Mouse (Mus musculus): ENCODE data around the gene Ahcyl2.

The Ahcyl2 gene

GRCm38 (mm10) chr6:29914136-29914535, 146.3 kb downstream of the Ahcyl2 start:
- DNase-seq (ENCODE audit: low spot score), result no peak

GRCm38 (mm10) chr6:29915836-29916235, 148.0 kb downstream of the Ahcyl2 start:
- no peak for DNase-seq (ENCODE audit: low spot score)

GRCm38 (mm10) chr6:29916530-29917382, 148.9 kb downstream of the Ahcyl2 start, which contains the start of gene Strip2:
Gene Strip2 (plus strand): TSS chr6:29917012.
- DNase-seq (ENCODE audit: low spot score), result peak; percentile 75

- DNase-seq (ENCODE audit: low spot score), result no peak
These were observed 149.5 kb downstream of the Ahcyl2 start for GRCm38 (mm10) chr6:29917383-29917720.

GRCm38 (mm10) chr6:29917947-29918346, 150.1 kb downstream of the Ahcyl2 start:
- no peak for DNase-seq (ENCODE audit: low spot score)

GRCm38 (mm10) chr6:29923501-29923900, 155.7 kb downstream of the Ahcyl2 start:
- DNase-seq (ENCODE audit: low spot score), result no peak

- DNase-seq (ENCODE audit: low spot score), result no peak
These were observed 157.9 kb downstream of the Ahcyl2 start for GRCm38 (mm10) chr6:29925594-29926219.

GRCm38 (mm10) chr6:29930087-29930486, 162.3 kb downstream of the Ahcyl2 start:
- DNase-seq (ENCODE audit: low spot score), result no peak

- no peak for DNase-seq (ENCODE audit: low spot score)
These were observed 162.9 kb downstream of the Ahcyl2 start for GRCm38 (mm10) chr6:29930665-29931064.

- DNase-seq (ENCODE audit: low spot score), result no peak
These were observed 163.4 kb downstream of the Ahcyl2 start for GRCm38 (mm10) chr6:29931181-29931580.

- DNase-seq (ENCODE audit: low spot score), result no peak
These were observed 167.9 kb downstream of the Ahcyl2 start for GRCm38 (mm10) chr6:29935741-29936140.

- DNase-seq (ENCODE audit: low spot score), result no peak
These were observed 172.6 kb downstream of the Ahcyl2 start for GRCm38 (mm10) chr6:29940428-29940827.

GRCm38 (mm10) chr6:29941036-29941435, 173.2 kb downstream of the Ahcyl2 start:
- DNase-seq (ENCODE audit: low spot score), result no peak

- DNase-seq (ENCODE audit: low spot score), result no peak
These were observed 176.7 kb downstream of the Ahcyl2 start for GRCm38 (mm10) chr6:29944465-29944864.

GRCm38 (mm10) chr6:29946568-29946967, 178.8 kb downstream of the Ahcyl2 start:
- no peak for DNase-seq (ENCODE audit: low spot score)

- DNase-seq (ENCODE audit: low spot score), result no peak
These were observed 180.0 kb downstream of the Ahcyl2 start for GRCm38 (mm10) chr6:29947823-29948222.

- DNase-seq (ENCODE audit: low spot score), result no peak
These were observed 188.9 kb downstream of the Ahcyl2 start for GRCm38 (mm10) chr6:29956749-29957148.

GRCm38 (mm10) chr6:29958669-29959068, 190.9 kb downstream of the Ahcyl2 start:
- no peak for DNase-seq (ENCODE audit: low spot score)

- DNase-seq (ENCODE audit: low spot score), result no peak
These were observed 193.3 kb downstream of the Ahcyl2 start for GRCm38 (mm10) chr6:29961081-29961480.

Measured in T-cell, adult 2 months (primary cell).